Mouse (Mus musculus): Measurements from ENCODE around the gene Ptprn2.

Gene Ptprn2

DNA sequence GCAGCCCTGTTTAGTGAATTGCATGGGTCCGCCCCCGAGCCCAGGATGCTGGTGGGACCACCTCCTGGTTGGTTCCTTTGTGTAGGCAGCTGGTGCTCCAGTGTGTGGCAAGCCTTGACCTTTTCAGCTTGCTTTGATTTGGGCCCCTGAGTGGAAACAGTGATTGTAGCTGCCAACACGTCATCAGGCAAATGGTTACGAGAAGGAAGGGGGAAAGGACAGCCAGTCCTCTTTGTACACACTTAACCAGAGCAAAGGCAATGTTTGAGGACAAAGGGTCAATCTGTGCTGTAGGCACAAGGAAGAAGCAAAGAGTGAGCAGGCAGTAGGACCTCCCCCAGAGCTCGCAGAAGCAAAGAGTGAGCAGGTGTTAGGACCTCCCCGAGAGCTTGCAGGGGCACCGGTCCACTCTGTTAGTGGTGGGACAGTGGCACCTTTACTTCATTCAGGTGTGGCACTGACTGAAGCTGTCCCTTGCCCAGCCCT lies 286.6 kb downstream of the Ptprn2 start:
- intact Hi-C loops (cut with DNase I): no loop called here

DNA sequence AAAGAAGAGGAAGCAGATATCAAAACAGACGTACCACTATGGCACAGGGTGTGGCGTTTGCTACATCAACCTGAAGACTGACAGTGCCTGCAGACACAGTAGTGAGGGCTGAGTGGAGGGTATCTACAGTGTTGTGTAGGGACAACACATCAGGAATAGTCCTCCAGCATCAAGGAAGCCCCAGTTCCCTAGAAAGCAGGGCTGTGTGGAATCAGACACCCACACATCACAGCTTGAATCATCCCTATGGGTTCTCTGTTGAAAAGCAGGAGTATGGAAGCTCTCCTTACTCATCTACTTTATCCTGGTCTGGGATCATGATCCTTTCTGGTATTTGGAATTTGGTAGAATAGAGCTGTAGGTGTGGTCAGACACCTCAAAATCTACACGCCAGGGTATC lies 287.8 kb downstream of the Ptprn2 start:
- intact Hi-C loops (cut with DNase I): no loop called here

DNA sequence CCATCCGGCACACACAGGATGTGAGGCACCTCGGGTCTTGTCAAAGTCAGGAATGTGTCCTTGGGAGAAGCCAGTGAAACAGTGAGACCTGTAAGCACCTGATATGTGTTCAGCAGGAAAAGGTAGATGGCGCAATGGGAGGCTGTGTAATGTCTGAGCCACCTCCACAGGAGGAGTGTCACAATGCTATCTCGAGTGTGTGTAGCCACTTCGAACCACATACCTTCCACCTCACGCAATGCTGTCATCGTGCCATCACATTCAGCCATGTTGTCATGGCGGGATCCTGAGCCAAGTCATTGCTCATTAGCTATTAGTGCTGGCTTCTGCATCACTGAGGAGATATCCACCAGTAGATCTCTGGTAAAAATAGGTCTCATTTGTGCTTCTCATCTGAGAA lies 290.9 kb downstream of the Ptprn2 start:
- intact Hi-C loops (cut with DNase I): no loop called here

DNA sequence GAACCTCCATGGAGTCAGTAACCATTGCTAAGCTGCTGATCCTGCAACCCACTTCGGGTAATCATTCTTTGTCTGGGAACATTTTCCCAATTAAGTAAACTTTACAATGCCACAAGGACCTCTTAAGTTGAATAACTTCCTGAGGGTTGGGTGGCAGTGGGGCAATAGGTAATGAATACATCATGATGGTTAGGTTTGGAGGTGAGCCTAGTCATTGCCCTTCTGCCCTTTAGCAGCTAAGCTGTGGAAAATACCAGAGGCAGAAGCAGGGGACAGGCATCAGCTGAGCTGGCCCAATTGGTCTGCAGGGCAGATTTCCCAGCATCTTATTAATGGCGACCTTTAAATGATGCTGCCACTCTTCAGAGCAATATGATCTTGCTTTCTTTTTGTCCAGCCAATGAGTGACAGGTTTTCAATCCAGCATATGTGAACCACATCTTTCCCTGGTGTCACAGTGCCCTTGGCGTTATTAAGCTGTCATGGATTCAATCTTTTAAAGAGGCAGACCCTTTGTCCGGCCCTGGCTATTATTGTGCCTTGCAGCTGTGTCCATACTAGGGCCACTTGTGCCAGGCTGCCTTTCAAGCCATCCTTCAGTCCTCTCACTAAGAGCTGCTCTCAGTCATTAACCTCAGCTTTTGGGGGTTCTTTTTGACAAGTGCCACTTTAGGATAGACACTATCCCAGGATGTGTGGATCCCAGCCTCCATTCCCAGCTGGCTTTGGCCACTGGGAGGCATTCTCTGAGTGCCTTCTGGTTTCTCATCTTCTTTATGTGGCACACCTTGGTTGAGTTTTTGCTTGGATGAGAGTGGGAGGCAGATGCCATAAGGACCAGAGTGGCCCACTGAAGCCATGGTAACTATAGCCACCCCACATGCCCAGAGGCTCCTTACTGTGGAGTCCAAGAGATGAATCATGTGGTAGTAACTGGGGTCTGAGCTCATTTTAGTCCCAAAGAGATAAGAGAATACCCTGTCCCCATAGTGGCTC lies 292.9 kb downstream of the Ptprn2 start:
- intact Hi-C loops (cut with DNase I): no loop called here

DNA sequence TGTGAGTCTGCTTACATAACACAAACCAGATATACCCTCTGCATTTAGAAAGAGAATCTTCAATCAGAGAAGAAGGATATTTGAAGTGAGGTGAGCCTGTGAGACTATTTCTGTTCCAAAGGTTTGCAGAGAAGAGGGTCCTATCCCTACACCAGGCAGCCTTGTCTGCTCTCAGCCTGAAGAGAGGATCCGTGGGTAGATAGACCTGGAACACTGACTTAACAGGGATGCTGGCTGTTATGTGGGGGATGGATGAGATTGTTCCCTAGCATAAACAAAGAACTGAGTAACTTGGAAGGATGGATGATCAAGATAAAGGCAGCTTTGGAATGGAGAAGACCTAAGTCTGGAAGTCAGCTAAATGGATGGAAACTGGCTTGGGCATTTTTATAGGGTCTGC lies 294.9 kb downstream of the Ptprn2 start:
- intact Hi-C loops (cut with DNase I): no loop called here

DNA sequence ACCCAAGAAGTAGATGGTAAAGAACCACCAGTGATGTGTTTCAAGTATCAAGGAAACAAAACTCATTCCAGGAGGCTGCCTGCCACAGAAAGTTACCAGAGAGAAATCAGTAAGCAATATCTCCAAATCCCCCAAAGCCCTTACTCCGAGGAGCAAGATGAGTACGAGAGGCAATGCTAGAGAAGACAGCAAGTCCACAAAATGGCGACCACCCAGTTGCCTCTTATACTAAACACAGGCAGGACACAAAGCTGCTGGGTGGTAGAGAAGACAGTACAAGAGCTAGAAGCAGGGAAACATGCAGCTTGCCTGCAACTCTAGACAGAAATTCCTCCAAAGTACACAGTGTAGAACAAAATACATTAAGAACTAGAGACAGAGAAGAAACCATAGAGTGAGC lies 300.2 kb downstream of the Ptprn2 start:
- intact Hi-C loops (cut with DNase I): no loop called here

DNA sequence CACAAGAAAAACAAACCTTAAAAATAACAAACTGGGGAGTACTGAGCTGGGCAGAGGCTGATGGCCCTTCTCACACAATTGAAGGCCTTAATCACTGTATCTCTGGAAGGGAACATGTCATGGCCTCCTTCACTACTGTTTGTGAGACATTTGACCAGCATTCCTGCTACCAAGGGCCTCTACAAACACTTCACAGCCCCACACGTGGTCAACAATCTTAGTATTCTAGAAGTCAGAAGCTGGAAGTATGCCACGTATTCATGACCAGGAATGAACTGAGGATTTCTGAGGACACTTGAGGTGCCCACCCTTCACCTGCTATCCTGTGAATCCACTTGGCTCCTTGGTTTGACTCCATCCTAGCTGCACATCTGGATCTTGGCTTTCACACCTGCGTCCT lies 302.8 kb downstream of the Ptprn2 start:
- intact Hi-C loops (cut with DNase I): no loop called here

DNA sequence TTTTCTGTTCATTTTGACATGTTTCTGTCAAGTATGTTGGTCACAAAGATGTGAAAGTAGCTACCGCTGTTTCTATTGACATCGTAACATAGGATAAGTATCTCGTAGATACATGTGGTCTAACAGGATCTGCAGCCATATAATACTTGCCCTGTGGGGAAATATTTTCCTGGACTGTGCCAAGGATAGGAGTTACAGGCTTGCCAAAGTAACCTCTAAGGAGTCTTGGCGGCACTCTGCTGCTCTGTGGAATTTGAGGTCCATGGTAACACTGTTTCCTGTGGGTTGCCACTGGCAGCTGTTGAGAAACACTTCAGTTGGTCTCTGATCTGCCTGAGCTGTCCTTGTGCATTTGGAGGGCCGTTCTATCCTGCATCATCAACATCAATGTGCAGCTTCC lies 317.8 kb downstream of the Ptprn2 start:
- intact Hi-C loops (cut with DNase I): no loop called here

DNA sequence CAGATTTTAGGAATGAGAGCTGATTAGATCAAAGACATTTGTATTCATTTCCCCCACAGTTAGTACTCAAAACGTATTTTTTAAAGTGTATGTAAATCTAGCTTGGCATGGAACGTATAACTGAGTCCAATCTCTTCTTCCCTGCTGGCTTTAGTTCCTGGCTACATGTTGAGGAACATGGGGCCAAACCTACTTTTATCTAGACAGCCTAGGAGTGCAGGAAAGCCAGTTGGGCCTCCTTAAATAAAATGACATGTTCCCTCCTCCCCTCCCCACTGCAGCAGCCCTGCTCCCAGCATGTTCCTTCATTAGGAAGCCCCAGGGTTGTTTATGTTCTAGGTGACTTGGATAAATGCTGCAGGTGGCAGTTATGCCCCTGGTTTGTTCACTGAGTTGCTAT lies 319.2 kb downstream of the Ptprn2 start:
- intact Hi-C loops (cut with DNase I): no loop called here

DNA sequence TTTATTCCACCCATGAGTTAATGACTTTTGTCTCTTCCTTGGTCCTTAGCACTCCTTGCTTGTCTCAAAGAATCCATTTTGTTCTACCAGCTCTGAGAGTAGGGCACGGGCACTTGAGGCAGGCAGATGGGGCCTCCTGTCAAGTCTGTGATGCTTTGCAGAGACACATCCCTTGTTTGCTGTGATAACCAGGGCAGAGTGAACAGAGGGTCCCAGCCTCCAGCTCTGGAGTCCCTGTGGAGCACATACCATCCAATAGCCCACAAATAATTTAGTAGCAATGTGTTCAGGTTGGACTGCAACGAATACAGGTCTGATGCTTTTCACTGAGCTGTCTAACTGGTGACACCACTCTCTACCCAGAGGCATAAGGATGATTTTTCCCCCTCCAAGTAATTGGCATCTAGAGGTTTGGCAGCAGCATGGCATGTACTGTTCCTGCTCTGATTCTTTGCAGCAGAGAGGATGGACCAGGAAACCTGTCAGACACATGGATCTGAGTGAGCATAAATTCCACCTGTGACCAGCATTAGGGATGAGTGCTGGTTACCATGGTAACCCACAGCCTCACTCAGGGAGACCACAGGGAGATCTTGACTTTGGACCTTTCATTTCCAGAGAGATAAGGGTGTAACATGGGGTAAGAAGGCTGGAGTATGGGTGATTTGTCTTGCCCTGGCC lies 319.7 kb downstream of the Ptprn2 start:
- intact Hi-C loops (cut with DNase I): no loop called here

DNA sequence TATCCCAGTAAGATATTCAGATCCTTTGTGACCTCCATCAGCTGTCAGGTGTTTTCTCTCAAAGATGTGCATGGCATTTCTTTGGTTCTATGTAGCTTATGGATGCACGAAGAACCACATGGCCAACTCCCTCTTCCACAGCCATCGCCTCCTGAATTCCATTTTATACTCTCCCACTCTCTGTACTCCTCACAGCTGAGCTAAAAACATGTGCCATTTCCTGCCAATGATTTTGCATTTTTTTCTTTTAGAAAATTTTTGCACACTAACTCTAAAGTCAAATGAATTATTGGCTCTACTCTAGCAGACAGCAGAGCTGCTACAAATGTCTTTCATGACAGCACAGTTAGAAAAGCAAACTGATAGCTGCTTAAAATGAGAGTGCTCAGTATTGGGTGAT lies 320.6 kb downstream of the Ptprn2 start:
- intact Hi-C loops (cut with DNase I): no loop called here

DNA sequence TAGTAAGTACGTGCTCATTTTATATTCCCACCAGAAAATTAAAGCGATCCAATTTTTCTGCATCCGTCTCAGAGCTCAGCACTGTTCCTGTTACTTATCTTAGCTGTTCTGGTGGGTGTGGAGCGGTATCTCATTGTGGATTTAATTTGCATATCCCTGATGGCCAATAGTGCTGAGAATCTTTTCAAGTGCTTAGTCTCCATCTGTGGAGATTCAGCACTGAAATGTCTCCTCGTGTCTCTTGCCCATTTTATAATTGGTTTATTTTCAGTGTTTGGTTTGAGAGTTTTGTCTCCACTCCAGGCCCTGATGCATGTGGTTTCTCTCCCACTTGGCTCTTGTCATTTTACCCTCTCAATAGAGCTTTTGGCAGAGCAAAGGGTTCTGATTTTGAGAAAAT lies 327.5 kb downstream of the Ptprn2 start:
- intact Hi-C loops (cut with DNase I): no loop called here

DNA sequence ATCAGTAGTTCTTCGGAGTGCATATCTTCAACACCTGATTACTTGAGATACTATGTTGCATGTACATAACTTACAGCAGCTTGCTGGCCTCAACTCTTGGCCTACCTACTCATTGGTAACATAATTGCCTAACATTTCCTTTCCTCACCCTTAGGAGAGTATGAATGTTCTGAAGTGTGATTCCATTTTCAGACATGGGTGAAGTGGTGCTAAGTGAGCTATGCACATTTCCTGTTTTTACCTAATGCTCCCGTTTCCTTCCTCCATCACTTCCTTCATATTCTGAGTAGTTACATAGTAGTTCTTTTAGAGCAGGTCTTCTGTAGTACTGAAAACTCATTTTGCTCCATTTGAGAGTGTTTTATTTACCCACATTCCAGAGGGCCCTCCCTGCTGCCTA lies 334.3 kb downstream of the Ptprn2 start:
- intact Hi-C loops (cut with DNase I): no loop called here

DNA sequence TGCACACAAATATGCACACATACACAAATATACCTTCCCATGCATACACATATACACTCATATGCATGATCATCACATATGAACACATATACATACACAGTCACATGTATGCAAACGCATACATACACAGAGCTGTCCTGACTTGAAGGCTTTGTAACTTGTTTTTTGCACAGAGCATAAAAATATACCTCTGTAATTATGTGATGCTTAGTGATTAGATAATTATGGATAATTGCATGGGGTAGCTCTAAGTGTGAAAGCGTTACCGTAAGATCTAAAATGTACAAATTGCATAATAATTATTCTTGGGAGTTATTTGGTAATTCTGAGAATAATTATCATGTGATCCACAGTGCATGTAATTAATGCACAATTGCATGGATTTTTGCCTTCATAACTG lies 337.8 kb downstream of the Ptprn2 start:
- intact Hi-C loops (cut with DNase I): no loop called here

DNA sequence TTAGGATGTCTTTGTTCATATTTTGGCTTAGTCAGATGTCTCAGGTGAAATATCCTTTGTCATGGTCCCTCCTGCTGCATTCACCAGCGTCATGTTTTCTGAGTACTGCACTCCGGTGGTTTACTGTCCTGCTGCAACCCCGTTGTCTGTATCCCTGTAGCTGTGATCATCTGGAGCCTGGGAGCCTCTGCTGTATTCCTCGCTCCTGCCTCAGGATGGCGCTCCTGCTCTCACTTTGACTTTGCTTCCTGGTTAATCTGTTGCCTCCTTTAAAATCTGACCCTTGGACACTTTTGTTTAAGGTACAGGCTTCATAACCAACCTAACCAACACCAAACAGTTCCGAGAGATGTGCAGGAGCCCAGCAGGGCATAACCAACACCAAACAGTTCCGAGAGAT lies 342.2 kb downstream of the Ptprn2 start:
- intact Hi-C loops (cut with DNase I): no loop called here

DNA sequence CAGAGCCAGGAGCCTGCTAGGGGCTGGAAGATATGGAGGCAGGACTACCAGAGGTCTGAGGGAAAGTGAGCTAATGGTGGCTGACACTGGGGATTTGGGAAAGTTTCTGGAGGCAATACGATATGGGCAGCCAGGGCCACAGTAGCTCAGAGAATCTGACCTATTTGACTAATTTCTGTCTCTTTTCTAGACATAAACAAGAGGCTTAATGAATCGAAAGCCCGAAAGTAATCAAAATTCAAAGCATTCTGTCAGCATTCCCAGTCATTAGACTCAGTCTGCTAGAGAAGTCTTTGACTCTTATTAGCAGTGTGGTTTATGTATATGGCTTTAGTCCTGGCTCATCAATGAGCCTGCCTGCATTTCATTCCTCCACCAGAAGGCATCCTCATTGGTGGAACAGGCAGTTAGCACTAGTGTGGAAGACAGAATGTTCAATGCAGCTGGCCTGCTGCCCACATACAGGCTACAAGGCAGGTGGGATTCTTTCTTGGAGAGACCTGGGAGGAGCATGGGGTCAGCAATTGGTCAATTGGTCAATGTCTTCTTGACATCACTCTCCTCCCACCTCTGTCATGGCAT lies 353.2 kb downstream of the Ptprn2 start:
- intact Hi-C loops (cut with DNase I): no loop called here

DNA sequence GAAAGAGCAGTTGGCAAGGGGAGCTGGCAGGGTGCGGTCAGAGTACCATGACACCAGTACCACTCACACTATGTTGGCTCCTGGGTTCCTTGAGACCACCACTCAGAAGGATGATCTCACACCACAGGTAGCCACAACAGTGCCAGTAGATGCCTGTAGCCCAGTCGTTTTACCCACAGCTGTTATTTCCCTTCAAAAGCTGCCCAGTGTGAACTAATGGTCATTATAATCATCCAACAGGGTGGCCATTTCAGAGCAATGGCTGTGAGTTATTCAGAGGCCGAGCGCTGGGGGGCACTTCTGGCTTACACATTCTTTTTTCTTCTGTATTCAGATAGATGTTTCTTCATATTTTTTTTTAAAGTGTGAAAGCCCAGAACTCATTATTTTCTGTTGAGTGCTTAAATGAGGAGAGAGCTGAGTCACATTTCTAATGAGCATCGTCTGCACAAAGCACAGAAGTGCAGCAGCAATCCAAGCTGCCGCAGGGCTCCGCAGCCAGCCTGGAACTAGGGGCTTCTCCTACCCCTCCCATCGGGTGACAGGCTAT lies 357.3 kb downstream of the Ptprn2 start:
- intact Hi-C loops (cut with DNase I): no loop called here

DNA sequence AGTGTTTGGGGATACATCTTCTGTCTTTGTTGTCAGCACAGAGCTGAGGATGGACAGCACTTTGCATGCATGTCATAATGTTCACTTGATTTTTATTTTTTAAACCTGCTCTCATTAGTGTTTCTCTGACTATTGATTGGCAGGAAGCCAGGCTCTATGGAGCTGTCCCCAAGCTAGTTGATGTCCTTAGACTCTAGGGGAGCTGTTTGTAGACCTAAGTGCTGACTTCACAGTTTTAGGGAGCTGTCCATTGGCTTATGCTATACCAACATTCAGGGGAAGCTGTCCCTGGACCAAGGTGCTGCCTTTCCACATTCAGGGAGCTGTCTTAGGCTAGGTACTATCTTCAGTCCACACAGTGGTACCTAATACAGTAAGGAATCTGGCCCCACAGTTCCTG lies 360.7 kb downstream of the Ptprn2 start:
- intact Hi-C loops (cut with DNase I): no loop called here

DNA sequence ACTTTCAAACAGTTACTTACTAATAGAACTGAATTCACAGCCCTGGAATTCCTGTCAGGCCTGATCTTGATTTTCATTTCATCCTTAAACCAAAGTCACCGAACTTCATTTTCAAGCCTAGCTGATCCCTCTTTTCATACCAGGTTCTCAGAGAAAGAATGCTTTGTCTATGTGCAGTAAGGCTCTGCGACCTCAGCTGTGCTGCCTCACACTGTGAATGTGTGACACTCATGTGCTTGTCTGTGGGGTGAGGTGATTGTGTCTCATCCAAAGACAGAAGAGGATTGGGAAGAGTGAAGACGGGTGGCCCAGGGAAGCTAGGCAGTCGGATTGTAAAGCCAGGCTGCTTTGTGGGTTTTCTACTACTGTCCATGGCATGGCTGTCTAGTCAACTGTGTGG lies 361.5 kb downstream of the Ptprn2 start:
- intact Hi-C loops (cut with DNase I): no loop called here

DNA sequence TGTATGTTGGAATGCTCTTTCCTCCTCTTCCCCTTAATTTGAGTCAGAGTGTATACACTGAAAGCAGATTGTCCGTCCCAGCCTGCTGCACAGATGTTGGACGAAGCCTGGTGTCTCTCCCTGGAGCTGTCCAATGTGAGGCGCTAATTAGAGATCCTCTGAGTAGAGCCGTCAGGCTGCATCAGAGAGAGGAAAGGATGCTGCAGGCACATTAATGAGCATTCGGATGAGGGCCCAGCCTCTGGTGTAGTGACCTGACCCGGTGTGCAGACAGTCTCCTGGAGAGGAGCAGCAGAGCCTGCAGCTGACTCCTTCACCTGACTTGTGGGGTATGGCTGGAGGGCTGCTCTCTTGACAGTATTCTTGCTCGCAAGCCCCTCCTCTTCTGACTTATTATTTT lies 370.8 kb downstream of the Ptprn2 start:
- intact Hi-C loops (cut with DNase I): no loop called here

DNA sequence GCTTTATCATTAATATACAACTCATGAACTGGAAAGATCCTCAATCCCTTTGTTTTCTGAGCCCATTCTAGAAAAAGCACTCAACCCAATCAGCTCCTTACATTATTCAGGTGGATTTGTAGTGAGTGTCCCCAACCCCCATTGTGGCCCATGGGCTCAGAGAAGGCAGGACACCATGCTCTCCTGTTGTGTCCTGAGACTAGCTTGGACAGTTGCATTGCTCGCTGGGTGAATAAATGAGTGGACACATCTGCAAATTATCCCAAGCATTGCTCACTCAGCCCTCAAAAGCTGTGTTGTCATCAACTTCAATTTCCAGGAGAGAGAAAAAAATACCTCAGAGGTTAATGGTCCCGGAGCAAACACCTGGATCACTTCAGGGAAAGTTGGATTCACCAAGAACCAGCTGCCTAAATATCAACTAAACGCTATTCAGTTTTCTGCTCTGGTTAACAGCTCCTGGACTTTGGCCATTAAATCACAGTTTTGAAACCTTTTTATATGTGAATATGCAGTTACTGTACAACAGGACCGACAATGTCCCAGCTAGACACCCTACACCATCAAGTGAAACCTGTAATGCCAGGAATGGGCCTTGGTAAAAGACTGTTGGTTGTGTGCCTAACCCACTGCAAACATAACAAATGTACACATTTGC lies 376.0 kb downstream of the Ptprn2 start:
- intact Hi-C loops (cut with DNase I): no loop called here
